Mouse (Mus musculus) hindbrain, embryonic 16.5 days (tissue): Measurements from ENCODE around the gene Gm5072. TPM values are rescaled to one million over a fixed set of nuclear protein-coding genes. Genes with fewer than 3 reads are reported as not detected.
"Not testable (repeated sequence)": the region's sequence is repeated elsewhere in the genome, so short reads cannot be mapped to it uniquely, and the experiment has no call there.

ENCODE experiments used
- ATAC-seq: fragments of 200-750 bp; cut with Nextera tagmentation; 2 replicates; pipeline ENCODE4 v1.8.0; 2017; ENCODE audit warnings: moderate TSS enrichment, moderate library complexity
- H3K27ac ChIP-seq: fragments of 300-500 bp; sonication (generic); 2 replicates; pipeline ENCODE4 v1.5.1; 2014; ENCODE audit warnings: low read depth, mild to moderate bottlenecking, control low read depth, low read length, moderate library complexity
- H3K27me3 ChIP-seq: fragments of 300-500 bp; sonication (generic); replicated peaks from 2 replicates; pipeline ENCODE4 v1.6.1; 2014; ENCODE audit warnings: low read length; ENCODE audit not compliant: control insufficient read depth, insufficient read depth
- H3K36me3 ChIP-seq: fragments of 300-500 bp; sonication (generic); 2 replicates; pipeline ENCODE4 v1.6.1; 2014; ENCODE audit warnings: mild to moderate bottlenecking, low read length, moderate library complexity, mixed read lengths; ENCODE audit not compliant: control insufficient read depth, insufficient read depth
- H3K4me1 ChIP-seq: fragments of 300-500 bp; sonication (generic); 2 replicates; pipeline ENCODE4 v1.6.1; 2014; ENCODE audit warnings: low read depth, low read length; ENCODE audit not compliant: control insufficient read depth, insufficient read depth
- H3K4me2 ChIP-seq: fragments of 300-500 bp; sonication (generic); 2 replicates; pipeline ENCODE4 v1.6.1; 2014; ENCODE audit warnings: mild to moderate bottlenecking, low read length, control low read depth, moderate library complexity
- H3K4me3 ChIP-seq: fragments of 300-500 bp; sonication (generic); 2 replicates; pipeline ENCODE4 v1.5.1; 2014; ENCODE audit warnings: mild to moderate bottlenecking, low read length, control low read depth, moderate library complexity
- H3K9ac ChIP-seq: fragments of 300-500 bp; sonication (generic); 2 replicates; pipeline ENCODE4 v1.6.1; 2014; ENCODE audit warnings: low read depth, mild to moderate bottlenecking, control low read depth, low read length, moderate library complexity
- H3K9me3 ChIP-seq: fragments of 300-500 bp; sonication (generic); 2 replicates; pipeline ENCODE4 v1.6.1; 2014; ENCODE audit warnings: mild to moderate bottlenecking, low read length, moderate library complexity; ENCODE audit not compliant: control insufficient read depth
- WGBS: fragments of 180-500 bp; shearing (Covaris S2); extraction: QIAGEN DNeasy Blood & Tissue Kit; methylation state at CpG from one replicate; pipeline ENCODE4 v1.1.7; 2014; 5-methylcytosine and 5-hydroxymethylcytosine counted together
- polyA plus RNA-seq: library from polyadenylated mRNA; unstranded; fragments of >200 nt; fragmentation: Nextera tagmentation; extraction: Ambion mirVana; gene quantifications from 2 replicates; pipeline ENCODE4 v1.2.1, GENCODE M21; 2015

Gene Gm5072
- polyA plus RNA-seq, result not detected in 2 replicates

DNA sequence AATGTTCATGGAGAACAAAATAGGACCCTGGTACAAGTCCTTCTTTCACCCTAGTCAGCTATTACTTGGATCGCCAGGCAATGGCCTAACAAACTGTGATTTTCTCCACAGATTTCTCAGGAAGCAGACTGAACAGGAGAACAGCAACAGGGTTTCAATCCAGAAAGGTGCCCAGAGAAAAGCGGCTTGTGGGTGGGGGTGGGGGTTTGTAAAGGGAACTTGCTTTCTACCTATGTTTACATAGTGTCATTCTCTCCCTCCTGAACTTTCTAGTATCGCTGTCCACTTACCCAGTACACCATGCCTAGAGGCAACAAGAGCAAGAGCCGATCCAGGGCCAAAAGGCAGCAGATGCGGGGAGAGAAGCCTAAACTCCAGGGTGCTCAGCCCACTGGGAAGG lies at the start of gene Gm5072:
Gm5072 (plus strand) TSS at position 301 of the 400 bp plus-strand sequence.
- not testable (repeated sequence) for H3K36me3 ChIP-seq, H3K4me3 ChIP-seq, H3K27me3 ChIP-seq, H3K4me2 ChIP-seq, H3K9ac ChIP-seq, H3K4me1 ChIP-seq, H3K27ac ChIP-seq, ATAC-seq, H3K9me3 ChIP-seq
- no CpG with 5 or more reads among the region's 5 CpGs for WGBS

Other genes with a start within 250 kb of the Gm5072 start
- gene Mageb2, start 60.8 kb upstream of the Gm5072 start, polyA plus RNA-seq, result not detected in 2 replicates
- gene Gm8914, start 87.6 kb downstream of the Gm5072 start, polyA plus RNA-seq, result not detected in 2 replicates
- not detected in 2 replicates for gene 1700084M14Rik, start 183.4 kb downstream of the Gm5072 start, polyA plus RNA-seq
- gene Gm14781, start 239.7 kb downstream of the Gm5072 start, polyA plus RNA-seq, result not detected in 2 replicates